Mouse (Mus musculus) bone marrow macrophage, adult 2 months (primary cell): ENCODE data around the gene Tnp1.

Source experiments
- CTCF ChIP-seq: IDR thresholded peaks from 2 replicates; pipeline ENCODE4 v1.5.1; 2012; ENCODE audit warnings: low read depth, mild to moderate bottlenecking, low read length, moderate library complexity
- POLR2A ChIP-seq: IDR thresholded peaks from 2 replicates; pipeline ENCODE4 v1.6.1; 2012; ENCODE audit warnings: mild to moderate bottlenecking, low read depth, low read length, borderline replicate concordance

- TF ChIP-seq CTCF (no peak), POLR2A (no peak)
These were observed 22.7 kb downstream of the Tnp1 start for GRCm38 (mm10) chr1:72992944-72993464.
